Mouse (Mus musculus) kidney, adult 2 months (tissue): ENCODE measurements around the gene Rnf213.

Experiments
- CTCF ChIP-seq: fragments of 200-500 bp; conservative IDR thresholded peaks from 2 replicates; pipeline ENCODE4 v1.5.1; 2011; ENCODE audit warnings: low read depth, mild to moderate bottlenecking, control low read depth, low read length, moderate library complexity, mixed read lengths; ENCODE audit not compliant: insufficient read depth, insufficient read length
- POLR2A ChIP-seq: fragments of 200-500 bp; IDR thresholded peaks from one replicate; pipeline ENCODE4 v1.6.1; 2011; ENCODE audit warnings: low read depth, low read length, control low read depth

DNA sequence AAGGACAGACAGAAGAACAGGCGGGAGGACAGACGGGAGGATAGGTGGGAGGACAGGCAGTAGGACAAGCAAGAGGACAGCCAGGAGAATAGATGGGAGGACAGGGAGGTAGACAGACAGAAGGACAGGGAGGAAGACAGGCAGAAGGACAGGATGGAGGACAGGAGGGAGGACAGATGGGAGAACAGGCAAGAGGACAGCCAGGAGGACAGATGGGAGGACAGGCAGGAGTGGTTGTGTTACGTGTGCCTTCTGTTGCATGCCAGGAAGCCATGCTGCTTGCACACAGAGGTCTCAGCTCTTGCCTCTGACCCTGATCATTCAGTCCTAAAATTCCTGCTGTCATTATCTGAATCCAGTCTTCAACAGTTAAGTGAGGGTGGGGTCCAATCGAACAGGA lies 39.0 kb upstream of the Rnf213 start:
- TF ChIP-seq CTCF (no peak), POLR2A (no peak)
